Mouse (Mus musculus): Measurements from ENCODE around the gene Oog2.
"Not testable (repeated sequence)": the region's sequence is repeated elsewhere in the genome, so short reads cannot be mapped to it uniquely, and the experiment has no call there.

Gene Oog2

DNA sequence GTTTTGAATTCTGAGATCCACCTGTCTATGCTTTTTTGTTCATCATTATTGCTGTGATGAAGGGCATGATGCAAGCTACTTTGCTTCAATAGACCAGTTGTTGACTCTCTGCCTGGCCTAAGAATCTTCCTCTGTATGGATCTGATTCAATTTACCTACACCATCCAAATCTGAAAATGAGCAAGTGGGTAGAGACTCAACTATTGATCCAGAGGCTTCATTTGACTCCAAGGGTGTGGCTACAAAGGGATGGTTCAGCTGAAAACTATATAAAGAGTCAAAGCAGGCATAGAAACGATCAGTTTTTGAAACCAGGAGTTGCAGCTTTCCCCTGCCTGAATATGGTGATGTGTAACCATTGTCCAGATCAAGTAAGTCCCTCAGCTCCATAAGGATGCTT, at the start of gene Oog2:
Oog2 (plus strand) TSS at position 301 of the 400 bp plus-strand sequence.
- in situ Hi-C loops (cut with MboI; ENCODE audit: unreplicated experiment in 2 of 2): no loop called here

DNA sequence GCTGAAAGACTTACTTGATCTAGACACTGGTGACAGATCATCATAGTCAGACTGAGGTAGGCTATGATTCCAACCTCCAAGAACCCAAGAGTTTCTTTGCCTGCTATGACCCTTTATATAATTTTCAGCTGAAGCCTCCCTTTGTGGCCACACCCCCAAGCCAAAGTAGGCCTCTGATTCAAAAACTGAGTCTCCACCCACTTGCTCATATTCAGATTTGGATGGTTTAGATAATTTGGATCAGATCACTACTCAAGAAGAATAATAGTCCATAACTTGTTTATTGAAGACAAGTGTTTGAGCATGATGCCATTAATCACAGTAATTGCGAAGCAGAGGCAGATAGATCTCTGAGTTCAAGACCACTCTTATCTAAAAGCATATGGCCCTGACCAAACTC, 28.0 kb upstream of the Oog2 start, which contains the start of gene Oog3:
Oog3 (minus strand) TSS at position 101 of the 400 bp plus-strand sequence.
- in situ Hi-C loops (cut with MboI; ENCODE audit: unreplicated experiment in 2 of 2): no loop called here

DNA sequence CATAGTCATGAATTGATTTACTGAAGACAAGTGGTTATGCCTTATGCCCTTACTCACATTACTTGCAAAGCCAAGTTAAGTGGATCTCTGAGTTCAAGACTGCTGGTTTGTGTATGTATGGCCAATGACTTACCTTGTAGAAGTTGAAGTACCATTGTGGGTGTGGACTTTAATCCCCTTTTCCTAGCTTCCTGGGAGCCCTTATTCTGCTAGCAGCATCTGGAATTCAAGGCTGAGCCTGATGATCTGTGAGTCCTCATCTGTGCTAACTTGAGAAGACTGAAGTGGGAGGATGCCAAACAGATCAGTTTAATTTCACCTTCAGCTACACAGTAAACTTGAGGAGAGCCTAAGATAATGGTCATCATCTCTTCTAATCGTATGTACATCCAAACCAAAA, 22.7 kb downstream of the Oog2 start, which contains the start of gene C87977:
C87977 (minus strand) TSS at position 101 of the 400 bp plus-strand sequence.
- in situ Hi-C loops (cut with MboI; ENCODE audit: unreplicated experiment in 2 of 2): not testable (repeated sequence)
